Mouse (Mus musculus) cerebellum, adult 2 months (tissue): ENCODE results near the gene Adamtsl1. TPM values are rescaled to one million over a fixed set of nuclear protein-coding genes. Genes with fewer than 3 reads are reported as not detected.

ENCODE experiments used
- DNase-seq, 2 experiments: peaks; one replicate each; pipeline ENCODE4 v3.0.0; 2021
- H3K27ac ChIP-seq: fragments of 200-500 bp; 2 replicates; pipeline ENCODE4 v1.5.1; 2012; ENCODE audit warnings: low read length, control low read depth, inconsistent platforms; ENCODE audit not compliant: insufficient read depth
- H3K27me3 ChIP-seq: fragments of 200-500 bp; 2 replicates; pipeline ENCODE4 v1.6.1; 2012; ENCODE audit warnings: inconsistent platforms, mild to moderate bottlenecking, low read length, moderate library complexity; ENCODE audit not compliant: control insufficient read depth, insufficient read depth
- H3K4me1 ChIP-seq: fragments of 200-500 bp; 2 replicates; pipeline ENCODE4 v1.6.1; 2011; ENCODE audit warnings: low read length; ENCODE audit not compliant: control insufficient read depth, insufficient read depth
- H3K4me3 ChIP-seq: fragments of 200-500 bp; replicated peaks from 2 replicates; pipeline ENCODE3; 2011; ENCODE audit warnings: mild to moderate bottlenecking, low read depth, low read length, control low read depth; ENCODE audit not compliant: insufficient read depth
- CTCF ChIP-seq: fragments of 200-500 bp; IDR thresholded peaks from 2 replicates; pipeline ENCODE4 v1.5.1; 2011; ENCODE audit warnings: low read depth, mild to moderate bottlenecking, control low read depth, low read length, moderate library complexity, borderline replicate concordance; ENCODE audit not compliant: insufficient read depth
- POLR2A ChIP-seq: fragments of 200-500 bp; IDR thresholded peaks from 2 replicates; pipeline ENCODE4 v1.6.1; 2011; ENCODE audit warnings: low read length, control low read depth, borderline replicate concordance; ENCODE audit not compliant: insufficient read depth
- WGBS: fragments of 180-500 bp; shearing (Covaris S2); methylation state at CpG from one replicate; pipeline ENCODE4 v1.1.7; 2018; 5-methylcytosine and 5-hydroxymethylcytosine counted together
- polyA plus RNA-seq: library from polyadenylated mRNA; depleted of rRNA; stranded (reverse); fragments of >200 nt; gene quantifications from 2 replicates; pipeline ENCODE4 v1.2.3, GENCODE M21; 2012

Adamtsl1 gene
- polyA plus RNA-seq, 1 experiment: 3.3 TPM

GRCm38 (mm10) chr4:85591037-85591436 lies 77.1 kb downstream of the Adamtsl1 start:
- DNase-seq: no peak
- TF ChIP-seq CTCF (no peak), POLR2A (no peak)
- Histone ChIP-seq H3K4me1 (no peaks in the 10 kb centered on the region), H3K27me3 (no peaks in the 10 kb centered on the region), H3K4me3 (no peak overlapping the region), H3K27ac (no peak overlapping the region)
- WGBS: 86% methylated on average over 7 of the region's 7 CpGs

DNA sequence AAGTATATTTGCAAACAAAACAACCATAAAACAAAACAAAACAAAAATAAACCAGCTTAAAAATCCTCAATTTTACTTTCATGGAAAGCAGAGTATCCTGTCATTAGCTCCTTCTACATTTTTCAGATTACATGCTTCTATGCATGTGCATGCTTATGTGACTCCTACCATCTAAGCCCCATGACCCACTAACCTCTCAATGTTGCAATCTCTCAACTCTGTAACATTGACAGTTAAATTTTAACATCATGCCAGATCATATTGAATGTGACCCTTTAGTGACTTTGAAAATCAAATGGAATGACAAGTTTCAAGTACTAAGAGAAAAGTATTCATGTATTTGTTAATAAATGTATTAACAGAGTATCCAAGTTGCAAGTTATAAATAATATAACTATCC lies 80.2 kb downstream of the Adamtsl1 start:
- H3K27me3 ChIP-seq: no peaks in the 10 kb centered on the region
- DNase-seq: no peak
- no peak overlapping the region for H3K4me3 ChIP-seq
- H3K27ac ChIP-seq: no peak overlapping the region
- H3K4me1 ChIP-seq: no peaks in the 10 kb centered on the region
- TF ChIP-seq POLR2A (no peak), CTCF (no peak)

DNA sequence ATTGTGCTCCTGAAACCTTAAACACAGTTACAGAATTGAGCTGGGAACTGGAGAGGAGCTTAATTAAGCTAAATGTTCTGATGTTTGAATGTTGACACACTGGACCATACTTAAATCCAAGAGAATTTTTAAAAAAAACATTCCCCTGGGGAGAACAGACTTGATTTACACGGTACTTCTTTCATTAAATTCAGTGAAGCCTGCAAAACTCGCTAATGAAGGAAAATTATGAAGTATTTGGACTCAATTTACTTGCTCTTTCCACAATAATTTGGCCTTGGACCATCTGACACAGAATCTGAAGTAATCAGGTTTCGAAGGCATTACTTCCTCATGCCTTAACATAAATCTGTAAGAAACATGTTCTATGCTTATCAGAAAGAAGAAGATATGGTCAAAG lies 99.4 kb downstream of the Adamtsl1 start:
- no peaks in the 10 kb centered on the region for H3K27me3 ChIP-seq
- H3K27ac ChIP-seq: no peak overlapping the region
- no peak overlapping the region for H3K4me3 ChIP-seq
- TF ChIP-seq POLR2A: no peak
- no peak for TF ChIP-seq CTCF
- 51% methylated on average over 3 of the region's 3 CpGs for WGBS
- no peak for DNase-seq
- H3K4me1 ChIP-seq: no peaks in the 10 kb centered on the region

GRCm38 (mm10) chr4:85618746-85619145 lies 104.8 kb downstream of the Adamtsl1 start:
- no peaks in the 10 kb centered on the region for H3K4me1 ChIP-seq
- WGBS: 90% methylated on average over 5 of the region's 5 CpGs
- H3K27ac ChIP-seq: no peak overlapping the region
- TF ChIP-seq CTCF: no peak
- TF ChIP-seq POLR2A: no peak
- H3K27me3 ChIP-seq: no peaks in the 10 kb centered on the region
- no peak overlapping the region for H3K4me3 ChIP-seq
- no peak for DNase-seq

- no peaks in the 10 kb centered on the region for H3K4me1 ChIP-seq
- TF ChIP-seq CTCF: no peak
- no peak for TF ChIP-seq POLR2A
Observed at GRCm38 (mm10) chr4:85619261-85619660, 105.3 kb downstream of the Adamtsl1 start.

DNA sequence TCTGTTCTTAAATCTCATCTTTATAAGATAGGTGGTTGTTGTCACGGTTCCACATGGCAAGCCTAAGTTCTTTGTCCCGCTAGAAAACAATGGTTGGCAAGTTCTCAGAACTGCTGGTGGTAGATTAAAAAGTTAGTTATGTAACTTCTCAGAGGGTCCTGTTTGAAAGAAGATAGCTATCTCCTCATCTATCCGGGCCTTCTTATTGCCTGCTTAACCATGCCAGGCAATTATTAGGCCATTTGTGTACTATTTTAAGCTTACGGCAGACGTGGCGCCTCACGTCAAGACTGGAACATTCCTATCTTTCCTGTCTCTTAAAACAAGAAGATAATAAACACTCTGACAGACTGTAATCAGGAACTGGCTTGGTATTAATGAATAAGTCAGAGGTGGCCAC lies 115.4 kb downstream of the Adamtsl1 start:
- Histone ChIP-seq H3K27ac (no peak overlapping the region), H3K4me1 (no peaks in the 10 kb centered on the region), H3K4me3 (no peak overlapping the region), H3K27me3 (no peaks in the 10 kb centered on the region)
- TF ChIP-seq POLR2A: no peak
- no peak for TF ChIP-seq CTCF
- WGBS: 79% methylated on average over 7 of the region's 7 CpGs
- DNase-seq: no peak

More at GRCm38 (mm10) chr4:85619261-85619660, 105.3 kb downstream of the Adamtsl1 start:
- Histone ChIP-seq H3K27ac (no peak overlapping the region), H3K4me3 (no peak overlapping the region), H3K27me3 (no peaks in the 10 kb centered on the region)
- 75% methylated on average over 3 of the region's 3 CpGs for WGBS
- no peak for DNase-seq

DNA sequence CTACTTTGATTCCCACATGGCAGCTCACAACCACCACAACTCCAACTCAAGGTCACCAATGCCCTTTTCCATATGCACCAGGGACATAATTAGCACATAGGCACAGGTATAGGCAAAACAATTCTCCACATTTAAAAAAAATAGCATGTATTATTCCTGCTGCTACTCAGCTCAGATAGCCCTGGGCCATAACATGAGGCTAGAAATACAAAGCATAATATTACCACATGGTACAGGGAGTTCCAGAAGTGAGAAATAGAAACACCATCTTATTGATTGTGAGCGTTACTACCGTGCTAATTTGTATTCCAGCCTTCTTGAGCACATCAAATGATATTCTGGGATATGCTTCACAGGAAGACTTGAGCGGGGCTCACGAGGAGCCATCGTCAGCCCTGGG lies 155.3 kb downstream of the Adamtsl1 start:
- Histone ChIP-seq H3K4me3 (no peak overlapping the region), H3K4me1 (no peaks in the 10 kb centered on the region), H3K27me3 (no peaks in the 10 kb centered on the region), H3K27ac (no peak overlapping the region)
- WGBS: 91% methylated on average over 5 of the region's 5 CpGs
- TF ChIP-seq CTCF: no peak
- no peak for TF ChIP-seq POLR2A
- DNase-seq: no peak

DNA sequence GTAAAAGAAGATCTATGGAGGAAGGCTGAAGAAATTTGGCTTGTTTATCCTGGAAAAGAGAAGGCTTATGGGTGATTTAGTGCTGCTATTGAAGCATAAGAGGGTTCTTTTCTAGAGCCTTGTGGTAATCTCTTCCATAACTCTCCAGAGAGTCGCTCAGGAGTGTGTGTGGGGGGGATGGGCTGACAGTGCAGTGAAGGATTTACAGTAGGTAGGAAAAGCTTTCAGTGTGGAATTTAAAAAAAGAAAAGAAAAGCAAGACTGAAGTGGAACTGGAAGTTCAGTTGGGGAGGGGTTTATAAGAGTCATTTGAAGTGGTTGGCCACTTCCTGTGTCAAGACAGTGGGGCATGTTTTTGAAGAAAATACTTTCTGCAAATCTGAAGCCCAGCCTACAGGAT lies 155.8 kb downstream of the Adamtsl1 start:
- no peaks in the 10 kb centered on the region for H3K4me1 ChIP-seq
- no peak overlapping the region for H3K27ac ChIP-seq
- 95% methylated on average over 1 of the region's 1 CpGs for WGBS
- DNase-seq: no peak
- TF ChIP-seq CTCF (no peak), POLR2A (no peak)
- no peak overlapping the region for H3K4me3 ChIP-seq
- no peaks in the 10 kb centered on the region for H3K27me3 ChIP-seq
